Mouse (Mus musculus) mesoderm, embryonic 11.5 days (tissue): Measurements from ENCODE around the gene CN725425.

ENCODE experiments used
- DNase-seq: peaks from one replicate; pipeline ENCODE4 v3.0.0-alpha.2; 2012; ENCODE audit warnings: low read depth, low spot score

CN725425 gene

DNA sequence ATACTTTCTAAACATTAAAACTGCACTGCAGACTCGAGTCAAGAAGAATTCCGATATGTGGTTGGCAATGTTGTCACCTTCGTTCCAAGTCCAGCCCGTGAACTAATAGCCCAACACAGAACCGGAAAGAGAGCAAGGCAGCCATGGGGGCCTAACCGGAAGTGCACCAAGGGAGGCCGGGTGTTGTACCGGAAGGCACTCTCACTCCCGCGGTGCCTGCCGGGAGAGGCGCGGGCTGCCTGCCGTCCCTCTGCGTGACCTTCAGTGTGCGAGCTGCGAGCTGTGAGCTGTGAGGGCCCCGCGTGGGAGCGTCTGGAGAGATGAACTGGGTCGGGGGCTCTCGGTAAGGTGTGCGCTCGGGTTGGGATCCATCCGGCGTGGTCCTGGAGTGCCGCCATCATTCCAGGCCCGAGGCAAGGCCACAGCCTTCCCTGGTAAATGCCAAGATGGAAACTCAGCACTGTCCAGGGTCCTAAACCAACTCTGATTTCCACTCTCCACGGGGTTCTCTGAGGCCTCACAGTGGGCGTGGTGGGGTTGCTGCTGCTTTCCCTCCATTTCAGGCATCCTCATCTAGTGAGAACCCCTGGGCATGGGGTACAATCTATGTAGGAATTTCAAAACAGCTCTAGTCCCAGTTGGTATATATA is at the start of gene CN725425:
Gene CN725425, plus strand, starts transcription at position 239 of the 650 bp plus-strand sequence.
- DNase-seq = no peak

DNA sequence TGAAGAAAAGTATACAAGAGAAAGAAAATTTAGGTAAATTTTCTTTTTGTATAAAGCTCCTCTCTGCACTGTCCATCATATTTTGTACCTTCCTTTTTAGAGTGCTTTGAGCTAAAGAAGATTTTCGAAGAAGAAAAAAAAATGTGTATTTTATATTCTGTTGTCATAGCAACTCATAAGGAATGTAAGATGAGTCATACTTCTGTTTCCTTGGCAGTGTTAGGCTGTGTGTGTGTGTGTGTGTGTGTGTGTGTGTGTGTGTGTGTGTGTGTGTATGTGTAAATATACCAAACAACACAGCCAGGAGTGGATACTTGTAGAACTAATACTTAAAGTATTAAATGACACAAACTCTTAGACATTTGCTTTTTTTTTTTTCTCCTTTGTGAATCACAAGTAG is 46.7 kb upstream of the CN725425 start:
- DNase-seq = no peak

DNA sequence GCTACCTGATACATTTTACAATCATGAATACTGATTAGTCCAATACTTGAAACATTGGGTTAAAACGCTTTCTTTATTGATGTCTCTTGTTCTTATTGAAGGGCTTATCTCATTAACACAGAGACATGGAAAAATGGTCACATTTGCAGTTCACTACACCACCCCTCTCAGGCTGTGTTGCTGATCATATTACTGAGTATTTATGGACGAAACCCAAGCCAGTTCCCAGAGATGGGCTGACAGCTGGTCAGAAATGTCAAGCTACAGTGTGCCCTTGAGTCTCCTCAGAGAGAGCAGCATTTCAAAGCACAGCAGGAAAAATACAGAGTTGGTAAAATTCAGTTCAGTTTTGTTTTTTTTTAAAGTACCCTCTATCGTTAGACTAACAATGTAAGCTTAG is 46.0 kb upstream of the CN725425 start:
- DNase-seq = no peak

DNA sequence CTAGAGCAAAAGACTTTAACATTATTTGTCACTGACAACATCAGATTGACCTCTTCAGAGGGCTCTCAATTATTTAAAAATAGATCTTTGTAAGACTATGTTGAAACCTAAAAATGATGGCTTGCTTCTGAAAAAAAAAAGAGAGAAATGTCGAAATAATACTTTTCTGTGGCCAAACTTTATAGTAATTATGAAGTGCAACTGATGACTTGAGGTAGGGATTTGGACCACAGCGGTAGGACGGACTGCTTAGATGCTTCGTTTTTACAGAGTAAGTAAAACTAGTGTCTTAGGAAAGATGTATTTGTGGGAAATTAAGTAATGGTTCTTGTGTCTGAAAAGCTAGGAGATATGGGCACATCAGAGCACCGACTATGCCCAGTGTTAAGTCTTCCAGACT is 38.1 kb upstream of the CN725425 start:
- no peak for DNase-seq

DNA sequence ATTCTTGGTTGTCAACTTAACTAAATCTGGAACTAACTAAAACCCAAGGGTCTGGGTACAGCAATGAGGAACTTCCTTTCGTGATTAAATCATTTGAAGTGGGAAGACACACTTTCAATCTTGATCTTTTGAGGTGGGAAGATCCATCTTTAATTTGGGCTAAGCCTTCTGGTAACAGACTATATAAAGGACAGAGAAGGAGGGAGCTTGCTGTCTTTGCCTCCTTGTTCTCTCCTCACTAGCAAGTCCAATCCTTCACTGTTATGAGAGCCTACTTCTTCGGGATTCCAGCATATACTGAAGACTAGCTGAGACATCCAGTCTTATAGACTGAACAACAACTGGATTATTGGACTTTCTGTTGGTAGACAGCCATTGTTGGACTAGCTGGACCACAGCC is 35.8 kb upstream of the CN725425 start:
- DNase-seq = no peak

DNA sequence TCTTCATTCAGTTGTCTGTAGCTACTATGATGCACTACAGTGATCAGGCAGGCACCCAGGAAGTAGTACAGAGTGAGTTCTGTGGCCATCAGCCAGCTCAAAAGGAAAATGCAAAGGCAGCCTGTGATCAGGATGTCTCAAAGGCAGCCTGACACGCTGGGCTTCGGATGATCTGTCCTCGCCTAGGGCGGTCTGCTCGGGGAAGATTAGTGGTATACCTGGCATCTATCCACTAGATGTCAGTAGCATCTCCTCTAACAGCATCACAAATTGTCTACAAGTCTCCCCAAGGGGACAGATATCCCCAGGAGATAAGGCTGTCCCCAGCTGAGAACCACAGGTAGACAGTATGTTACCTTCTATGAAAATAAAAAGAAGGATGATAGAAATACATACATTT is 34.3 kb upstream of the CN725425 start:
- DNase-seq = no peak

DNA sequence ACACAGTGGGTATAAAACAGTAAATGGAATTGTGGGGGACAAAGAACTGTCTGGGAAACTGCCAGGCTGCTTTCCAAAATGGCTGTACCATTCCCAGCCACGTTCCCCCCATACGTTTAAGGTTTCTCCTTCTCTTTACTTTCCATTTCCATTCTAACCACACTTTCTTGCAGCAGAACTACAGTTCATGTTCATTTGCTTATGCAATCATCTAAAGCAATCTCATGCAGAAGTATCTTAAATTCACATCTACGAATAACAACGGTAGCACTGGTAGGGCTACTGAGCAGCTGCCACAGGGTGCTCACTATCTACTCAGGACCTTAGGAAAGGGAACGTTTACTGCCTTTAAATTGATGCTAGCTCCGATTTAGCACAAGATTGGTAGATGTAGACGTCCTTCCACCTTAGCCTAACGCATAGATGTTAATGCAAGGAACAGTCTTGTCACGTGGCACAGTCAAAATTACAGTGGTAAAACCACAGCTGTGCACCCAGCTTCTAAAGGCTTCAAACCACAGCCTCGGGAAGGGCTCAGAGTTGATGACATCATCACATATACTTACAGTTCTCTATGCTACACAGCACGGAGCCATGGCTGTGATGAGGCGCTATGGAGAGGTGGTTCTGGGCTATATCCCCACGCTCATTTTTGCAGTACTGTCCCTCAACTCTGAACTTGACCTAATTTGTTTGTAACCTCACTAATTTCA is 31.3 kb upstream of the CN725425 start:
- no peak for DNase-seq

DNA sequence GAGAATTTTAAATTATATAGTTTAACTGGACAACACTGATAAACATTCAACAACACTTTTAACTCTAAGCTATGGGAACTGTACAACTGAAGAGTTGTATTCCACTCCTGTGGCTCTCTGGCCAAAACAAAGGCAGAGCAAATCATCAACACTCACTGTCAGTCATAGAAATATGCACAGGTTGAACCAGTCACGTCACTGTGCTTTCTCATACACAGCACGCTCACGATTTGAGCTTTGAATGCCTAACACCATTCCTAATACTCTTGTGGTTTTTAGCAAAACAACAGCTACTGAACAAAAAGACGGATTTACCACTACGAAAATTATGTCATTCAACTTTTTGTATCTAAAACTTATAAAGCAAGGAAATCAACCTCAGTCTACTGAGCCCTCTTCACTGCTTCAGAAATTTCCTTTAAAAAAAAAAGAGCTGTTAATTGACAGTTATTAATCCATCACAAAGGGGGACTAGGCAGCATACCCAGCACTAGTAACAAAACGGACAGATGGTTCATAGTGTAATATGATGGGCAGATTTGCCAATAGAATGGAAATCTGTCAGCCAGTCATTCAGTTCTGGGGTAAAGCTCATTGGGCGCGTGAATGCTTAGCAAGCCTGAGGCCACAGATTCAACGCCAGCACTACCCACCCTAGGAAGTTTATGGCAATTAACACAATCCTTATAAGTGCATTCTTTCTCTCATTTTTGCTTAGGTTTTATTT is 28.5 kb upstream of the CN725425 start:
- DNase-seq = no peak

DNA sequence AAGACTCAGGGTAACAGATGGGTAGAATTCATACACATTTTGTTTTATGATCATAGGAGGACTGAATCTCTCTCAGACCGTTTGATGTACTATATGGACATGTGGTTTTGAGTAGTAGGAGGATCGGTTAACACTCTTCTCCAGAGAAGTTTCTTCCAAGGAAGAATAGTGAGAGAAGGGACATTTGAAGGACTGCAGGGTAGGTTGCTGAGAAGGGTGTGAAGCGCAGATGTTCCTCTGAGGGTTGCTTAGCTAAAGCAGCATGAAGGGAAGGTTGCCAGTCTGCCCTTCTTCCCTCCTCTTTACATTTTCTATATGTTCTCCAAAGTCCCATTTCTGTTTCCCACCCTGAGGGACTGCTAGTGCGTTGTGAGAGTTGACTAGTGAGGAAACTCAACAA is 28.0 kb upstream of the CN725425 start:
- DNase-seq = no peak

DNA sequence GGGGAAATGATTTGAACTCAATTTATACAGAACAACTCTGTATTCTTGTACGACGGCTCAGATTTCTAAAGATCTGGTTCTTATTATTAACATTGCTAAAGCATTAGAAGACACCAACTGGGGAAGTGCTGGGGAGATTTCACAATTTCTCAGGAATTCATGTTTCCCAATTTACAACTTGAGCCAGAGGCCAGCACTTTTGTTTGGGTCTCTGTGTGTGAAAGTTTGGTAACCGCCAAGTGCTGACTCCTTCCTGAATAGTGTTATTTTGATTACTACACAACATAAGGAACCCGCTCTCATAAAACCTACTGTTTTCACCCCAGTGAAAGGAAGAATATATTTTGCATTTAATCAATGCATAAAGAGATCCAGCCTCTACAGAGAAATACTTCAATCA is 27.1 kb upstream of the CN725425 start:
- DNase-seq = no peak

DNA sequence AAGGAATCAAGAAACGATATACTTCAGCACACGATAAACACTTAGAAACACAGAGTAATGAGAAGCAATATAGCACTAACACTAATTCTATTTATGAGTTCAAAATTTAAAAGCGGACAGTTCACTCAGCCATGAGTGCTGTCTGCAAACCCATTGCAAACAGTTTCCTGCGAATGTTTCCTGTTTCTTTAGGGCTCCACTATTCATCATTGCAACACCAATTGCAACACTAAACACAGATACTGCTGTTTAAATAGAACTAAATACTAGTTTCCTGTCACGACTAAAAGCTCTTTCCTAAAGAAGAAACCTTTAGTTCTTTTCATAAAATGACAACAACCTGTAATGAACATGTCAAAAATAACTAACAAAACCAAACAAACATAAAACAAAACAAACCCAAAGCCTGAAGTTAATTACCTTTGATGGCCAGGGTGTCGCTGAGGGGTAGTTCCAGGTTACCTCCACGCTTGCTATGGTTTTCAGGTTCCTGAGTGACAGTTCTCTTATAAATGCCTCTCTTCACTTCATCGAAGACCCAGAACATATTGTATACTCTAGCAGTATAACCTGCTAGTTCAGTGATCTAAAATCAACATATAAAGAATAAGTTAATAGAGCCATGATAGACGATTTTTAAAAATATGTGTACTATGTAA is 20.5 kb upstream of the CN725425 start:
- DNase-seq = no peak

DNA sequence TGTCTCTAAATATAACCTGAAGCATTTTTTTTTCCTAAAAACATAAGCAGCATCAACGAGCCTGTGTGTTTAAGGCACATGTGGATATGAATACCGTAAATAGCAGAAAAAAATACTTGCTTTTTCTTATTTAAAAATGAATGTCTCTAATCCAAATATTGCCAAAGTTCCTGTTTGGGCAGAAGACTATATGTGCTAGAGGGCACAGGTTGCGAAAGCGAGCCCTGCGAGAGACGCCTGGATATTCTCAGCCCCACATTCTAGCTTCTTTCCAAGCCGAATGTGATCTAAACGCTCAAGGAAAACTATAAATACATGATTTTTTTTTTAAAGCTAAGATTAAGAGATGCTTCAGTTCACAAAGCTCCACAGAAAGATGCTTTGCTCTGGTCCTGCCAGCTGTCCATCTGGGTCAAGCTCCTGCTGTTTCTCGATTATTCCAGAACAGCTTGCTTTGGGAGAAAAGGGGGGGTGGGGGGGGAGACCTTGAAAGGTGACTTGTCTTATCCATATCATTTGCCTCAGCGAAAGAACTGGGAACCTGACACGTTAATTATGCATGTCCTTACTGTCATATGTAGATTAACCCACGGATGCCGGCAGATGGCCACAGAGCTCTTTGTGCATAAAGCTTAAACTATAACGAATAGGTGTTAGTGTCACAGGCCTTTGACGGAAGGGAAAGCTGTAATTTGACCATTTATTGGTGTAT is 19.2 kb upstream of the CN725425 start:
- DNase-seq = no peak

DNA sequence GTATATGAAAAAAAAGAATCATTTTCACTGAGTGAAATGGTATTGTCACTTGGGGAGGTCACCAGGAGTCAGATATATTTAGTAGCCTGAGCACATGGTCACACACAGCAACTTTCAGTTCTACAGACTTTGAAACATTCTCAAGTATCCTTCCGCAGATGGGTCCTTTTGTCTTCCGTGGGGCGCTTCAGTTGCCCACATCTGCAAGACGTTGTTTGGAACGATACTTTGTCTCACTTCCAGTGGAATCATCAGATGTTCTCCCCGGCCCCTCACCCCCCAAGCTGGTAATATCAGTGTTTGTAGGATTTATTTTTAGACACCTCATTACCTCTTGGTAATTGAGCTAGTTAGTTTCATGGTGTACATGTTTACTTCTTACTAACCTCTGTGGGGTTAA is 12.9 kb upstream of the CN725425 start:
- no peak for DNase-seq

DNA sequence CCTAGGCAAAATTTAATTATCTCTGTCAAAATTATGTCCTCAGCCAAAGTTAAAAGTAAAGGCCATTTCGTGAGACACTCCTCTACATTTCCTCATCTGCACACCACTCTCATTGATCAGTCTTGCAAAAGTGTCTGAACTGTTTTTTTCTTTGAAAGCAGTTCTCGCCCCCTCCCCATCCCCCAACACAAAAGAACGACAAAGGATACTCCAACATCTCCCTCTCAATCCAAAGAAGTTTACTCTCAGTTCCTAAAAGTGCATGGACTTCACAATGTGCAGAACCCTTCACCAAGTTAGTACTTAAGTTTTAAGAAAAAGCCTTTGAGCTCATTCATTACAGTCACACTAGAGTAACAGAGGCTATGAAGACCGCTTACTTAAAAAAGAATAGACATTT is 9.3 kb upstream of the CN725425 start:
- DNase-seq = no peak

DNA sequence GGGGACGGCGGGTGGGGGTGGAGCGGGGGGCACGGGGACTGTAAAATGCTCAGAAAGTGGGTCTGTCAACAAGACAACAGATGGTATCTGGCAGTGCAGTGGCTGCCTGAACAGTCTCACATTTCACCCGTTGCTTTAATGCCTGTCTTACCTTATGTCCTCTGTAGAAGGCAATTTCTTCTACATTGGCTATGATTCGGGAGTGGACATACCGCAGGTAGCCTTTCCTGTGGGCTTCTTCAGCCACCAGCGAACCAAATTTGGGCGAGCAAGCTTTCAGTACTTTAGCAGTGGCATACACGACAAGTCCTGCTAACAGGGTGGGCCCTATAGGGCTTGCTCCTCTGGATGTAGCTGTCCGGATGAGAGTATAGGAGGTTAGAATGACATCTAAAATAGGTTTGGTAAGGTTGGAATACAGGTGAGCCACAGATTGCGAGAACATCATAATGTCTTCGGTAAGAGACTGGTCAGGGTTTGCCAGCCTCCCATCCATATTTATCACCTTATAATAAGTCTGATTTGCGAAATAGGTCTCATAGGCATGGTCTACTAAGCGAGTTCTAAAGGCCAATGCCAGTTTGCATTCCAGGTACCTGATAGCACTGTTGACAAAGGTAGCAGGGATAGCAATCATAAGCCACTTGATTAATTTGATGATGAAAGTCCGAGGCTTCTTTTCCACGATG is 8.6 kb upstream of the CN725425 start:
- DNase-seq = no peak

DNA sequence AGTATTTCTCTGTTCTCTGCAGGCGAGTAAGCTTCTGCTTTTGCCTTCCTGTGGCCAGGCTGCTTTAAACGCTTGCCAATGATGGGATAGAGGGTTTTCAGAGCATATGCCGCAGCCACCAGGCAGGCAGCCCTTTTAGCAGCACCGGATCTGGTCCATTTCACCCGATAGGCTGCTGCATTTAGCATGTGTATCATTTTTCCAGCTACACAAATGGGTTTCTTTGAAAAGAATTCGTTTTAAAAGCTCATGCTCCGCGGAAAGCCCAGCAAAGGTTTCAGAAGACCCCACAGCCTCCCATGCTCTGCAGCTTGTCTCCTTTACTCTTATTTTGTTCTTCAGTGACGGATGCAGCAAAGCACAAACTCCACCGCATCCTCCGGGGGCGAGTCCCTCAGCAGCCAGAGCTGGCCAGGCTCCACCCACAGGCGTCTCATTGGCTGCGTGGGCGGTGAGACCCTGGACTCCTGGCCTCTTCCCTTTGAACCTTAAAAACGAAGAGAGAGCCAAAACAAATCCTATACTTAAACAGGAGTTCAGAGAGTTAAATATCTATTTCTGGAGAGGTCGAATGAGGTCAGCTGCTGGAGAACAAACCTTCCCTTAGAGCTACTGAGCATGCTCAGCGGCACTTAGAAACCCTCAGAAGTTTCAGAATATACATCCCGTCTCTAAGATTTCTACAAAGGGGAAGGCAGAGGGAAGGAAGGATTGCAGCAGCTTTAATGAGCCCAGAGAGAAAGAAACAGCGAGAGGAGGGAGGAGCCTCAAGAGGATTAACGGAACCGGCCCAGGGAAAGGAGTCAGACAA is 7.7 kb upstream of the CN725425 start, which contains the start of gene Abcd2:
Gene Abcd2, minus strand, starts transcription at position 388 of the 811 bp plus-strand sequence.
- peak; percentile 86 for DNase-seq

DNA sequence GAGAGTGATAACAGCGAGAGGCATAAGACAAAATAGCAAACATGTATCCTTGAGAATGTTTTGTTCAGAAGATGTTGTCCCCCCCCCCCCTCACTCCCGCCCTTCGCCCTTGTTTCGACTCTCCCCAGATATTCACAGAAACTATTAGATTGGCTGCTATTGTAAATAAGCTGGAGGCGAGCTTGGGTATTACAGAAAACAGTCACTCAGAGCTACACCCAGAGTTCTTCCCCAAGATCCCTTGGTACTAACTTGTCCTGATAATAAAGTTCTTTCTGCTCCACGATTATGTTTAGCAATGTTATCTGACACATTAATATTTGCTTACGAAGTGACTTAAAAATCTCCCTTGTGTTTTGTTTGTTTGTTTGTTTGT is 7.1 kb upstream of the CN725425 start:
- peak; percentile 33 for DNase-seq

DNA sequence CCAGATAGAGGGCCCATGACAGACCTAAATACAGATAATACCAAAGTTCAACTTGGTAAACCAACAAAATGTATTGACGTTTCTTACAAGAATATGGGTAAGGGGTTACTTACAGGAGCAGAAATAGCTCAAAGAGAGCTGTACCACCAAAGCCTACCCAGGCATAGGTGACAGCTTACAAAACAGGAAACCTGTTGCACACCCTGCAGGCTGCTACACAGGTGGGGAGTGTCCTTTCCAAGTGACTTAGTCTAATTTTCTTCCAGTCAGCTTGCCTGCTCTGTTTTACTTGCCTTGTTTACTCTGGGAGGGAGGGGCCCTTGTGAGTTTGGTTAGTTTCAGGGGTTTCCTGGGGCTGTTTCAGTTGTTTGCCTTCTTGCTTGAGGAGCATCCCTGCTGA is 1.5 kb downstream of the CN725425 start:
- no peak for DNase-seq

DNA sequence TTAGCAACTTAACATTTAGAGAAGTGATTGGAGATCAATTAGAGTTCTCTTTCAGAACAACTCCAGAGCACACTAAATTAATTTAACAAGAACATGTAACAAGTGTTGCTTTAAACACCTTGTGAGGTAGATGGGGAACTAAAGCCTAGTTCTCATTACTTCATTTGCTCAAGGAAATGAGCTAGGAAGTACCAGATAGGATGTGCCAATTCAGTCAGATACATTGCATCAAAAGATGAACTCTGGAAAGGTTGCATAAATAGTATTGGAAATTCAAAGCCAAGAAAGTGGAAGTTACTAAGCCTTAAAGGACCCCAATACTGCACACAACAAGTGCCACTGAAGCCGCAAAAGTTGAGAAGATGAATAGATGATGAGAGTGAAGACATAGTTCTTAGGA is 3.2 kb downstream of the CN725425 start:
- no peak for DNase-seq

DNA sequence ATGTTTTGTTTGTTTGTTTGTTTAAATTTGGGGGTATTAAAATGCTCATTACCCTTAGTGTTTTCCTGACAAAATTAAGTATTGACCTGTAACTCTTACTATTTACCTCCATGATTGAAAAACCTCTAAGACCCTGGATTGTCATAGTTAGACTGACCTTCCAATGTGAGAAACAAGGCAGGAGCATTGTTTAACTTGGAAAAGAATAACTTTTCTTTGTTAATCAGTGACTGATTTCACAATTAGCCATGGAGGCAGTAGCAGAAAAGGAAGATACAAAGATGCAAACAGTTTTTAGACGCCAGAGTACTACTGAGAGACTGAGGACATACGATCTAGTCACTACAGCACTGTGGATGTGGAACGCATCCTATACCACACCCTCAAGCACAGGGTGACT is 4.2 kb downstream of the CN725425 start:
- DNase-seq = no peak
